Mouse (Mus musculus) mammary gland, adult 2 months (tissue): Measurements from ENCODE around the gene Mmp14. TPM values are rescaled to one million over a fixed set of nuclear protein-coding genes. Genes with fewer than 3 reads are reported as not detected.

Experiments used
- polyA plus RNA-seq: library from polyadenylated mRNA; depleted of rRNA; stranded (reverse); fragments of >200 nt; gene quantifications from 2 replicates; pipeline ENCODE4 v1.2.3, GENCODE M21; 2012; ENCODE audit warnings: low replicate concordance; rRNA removed

The Mmp14 gene
- 298 and 523 TPM in 2 replicates for polyA plus RNA-seq

DNA sequence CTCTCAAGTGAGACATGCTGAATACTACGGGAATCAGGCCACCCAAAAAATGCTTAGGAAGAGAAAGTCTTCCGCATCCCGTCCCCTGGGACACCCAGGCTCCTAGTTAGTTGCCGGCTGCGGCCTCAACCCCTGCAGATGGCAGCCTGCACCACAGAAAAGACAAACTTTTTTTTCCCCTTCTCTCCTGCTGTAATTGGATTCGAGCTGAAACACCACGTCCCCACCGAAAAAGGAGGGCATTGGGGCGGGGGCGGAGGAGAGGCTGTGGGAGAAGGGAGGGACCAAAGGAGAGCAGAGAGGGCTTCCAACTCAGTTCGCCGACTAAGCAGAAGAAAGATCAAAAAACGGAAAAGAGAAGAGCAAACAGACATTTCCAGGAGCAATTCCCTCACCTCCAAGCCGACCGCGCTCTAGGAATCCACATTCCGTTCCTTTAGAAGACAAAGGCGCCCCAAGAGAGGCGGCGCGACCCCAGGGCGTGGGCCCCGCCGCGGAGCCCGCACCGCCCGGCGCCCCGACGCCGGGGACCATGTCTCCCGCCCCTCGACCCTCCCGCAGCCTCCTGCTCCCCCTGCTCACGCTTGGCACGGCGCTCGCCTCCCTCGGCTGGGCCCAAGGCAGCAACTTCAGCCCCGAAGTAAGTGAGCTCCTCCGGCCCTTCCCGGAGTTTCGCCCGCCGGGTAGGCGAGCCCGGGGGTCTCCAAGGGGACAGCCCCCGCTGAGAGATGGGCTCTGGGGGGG is at the start of gene Mmp14:
TSS of gene Mmp14 (plus strand) at position 279 of the 744 bp plus-strand sequence.

DNA sequence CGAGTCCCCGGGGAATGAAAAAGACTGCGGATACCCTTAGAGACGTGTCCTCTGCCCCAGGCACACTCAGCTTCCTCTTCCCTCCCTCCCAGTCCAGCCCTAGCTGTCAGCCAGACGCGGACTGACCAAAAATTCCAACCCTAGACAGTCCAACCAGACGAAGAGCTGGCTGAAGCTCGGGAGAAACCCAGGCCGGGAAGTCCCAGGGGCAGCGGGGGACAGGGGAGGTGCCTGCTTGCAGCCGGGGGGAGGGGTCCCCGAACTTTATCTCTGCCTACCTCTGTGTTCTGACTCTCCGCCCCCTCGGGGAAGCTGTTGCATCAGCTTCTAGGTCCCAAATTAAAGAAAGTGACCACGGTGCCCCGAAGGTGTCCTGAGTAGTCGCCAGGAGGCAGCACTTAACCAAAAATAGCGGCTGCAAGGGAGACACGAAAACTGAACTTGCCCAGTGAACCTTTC is 13.8 kb upstream of the Mmp14 start, which contains the start of gene Slc7a7:
TSS of gene Slc7a7 (minus strand) at position 158 of the 459 bp plus-strand sequence.

DNA sequence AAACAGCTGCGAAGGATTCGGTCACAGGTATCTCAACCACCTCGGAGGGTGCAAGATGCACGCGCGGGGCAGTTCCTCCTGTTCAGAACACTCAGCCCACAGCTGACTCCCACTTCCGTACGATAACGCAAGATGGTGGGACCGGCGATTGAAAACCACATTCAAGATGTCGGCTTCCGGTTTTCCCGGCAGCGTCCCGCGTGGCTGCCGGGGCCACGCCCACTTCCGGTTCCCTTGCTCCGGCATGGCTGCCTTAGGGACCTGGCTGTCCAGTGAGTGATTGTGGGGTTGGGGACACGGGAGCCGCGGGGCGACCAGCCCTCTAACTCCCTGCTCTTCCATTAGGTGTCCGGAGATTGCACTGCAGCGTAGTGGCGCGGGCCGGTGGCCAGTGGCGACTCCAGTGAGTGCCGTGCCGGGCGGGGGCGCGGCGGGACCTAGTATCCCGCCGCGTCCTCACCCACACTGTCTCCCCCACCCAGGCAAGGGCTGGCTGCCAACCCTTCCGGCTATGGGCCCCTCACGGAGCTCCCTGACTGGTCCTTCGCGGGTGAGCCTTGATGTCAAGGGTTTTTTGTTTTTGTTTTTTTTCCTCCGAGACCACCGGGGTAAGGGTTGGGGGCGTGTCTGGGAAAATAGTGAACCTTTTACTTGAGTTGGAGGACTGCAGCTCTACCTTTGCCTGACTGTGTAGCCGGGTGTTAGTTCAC is 4.6 kb upstream of the Mmp14 start, which contains the start of gene Mrpl52:
TSS of gene Mrpl52 (plus strand) at position 221 of the 710 bp plus-strand sequence.

DNA sequence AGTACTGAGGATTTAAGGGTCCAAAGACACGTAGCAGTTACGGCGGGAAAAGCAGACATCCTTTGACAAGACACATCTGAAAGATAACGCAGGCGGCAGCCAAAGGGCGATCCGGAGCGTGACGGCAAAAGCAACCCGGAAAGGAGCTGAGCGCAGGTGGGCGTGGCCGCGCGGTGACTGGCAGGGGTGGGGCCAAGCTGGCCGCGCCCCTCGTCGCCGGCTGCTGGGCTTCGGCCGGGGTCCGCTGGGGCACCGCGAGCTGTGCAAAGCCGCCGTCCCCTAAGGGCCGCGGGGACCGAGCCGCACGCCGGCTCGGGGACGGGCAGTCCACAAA is 32.5 kb downstream of the Mmp14 start, which contains the start of gene Lrp10:
TSS of gene Lrp10 (plus strand) at position 179 of the 334 bp plus-strand sequence.

DNA sequence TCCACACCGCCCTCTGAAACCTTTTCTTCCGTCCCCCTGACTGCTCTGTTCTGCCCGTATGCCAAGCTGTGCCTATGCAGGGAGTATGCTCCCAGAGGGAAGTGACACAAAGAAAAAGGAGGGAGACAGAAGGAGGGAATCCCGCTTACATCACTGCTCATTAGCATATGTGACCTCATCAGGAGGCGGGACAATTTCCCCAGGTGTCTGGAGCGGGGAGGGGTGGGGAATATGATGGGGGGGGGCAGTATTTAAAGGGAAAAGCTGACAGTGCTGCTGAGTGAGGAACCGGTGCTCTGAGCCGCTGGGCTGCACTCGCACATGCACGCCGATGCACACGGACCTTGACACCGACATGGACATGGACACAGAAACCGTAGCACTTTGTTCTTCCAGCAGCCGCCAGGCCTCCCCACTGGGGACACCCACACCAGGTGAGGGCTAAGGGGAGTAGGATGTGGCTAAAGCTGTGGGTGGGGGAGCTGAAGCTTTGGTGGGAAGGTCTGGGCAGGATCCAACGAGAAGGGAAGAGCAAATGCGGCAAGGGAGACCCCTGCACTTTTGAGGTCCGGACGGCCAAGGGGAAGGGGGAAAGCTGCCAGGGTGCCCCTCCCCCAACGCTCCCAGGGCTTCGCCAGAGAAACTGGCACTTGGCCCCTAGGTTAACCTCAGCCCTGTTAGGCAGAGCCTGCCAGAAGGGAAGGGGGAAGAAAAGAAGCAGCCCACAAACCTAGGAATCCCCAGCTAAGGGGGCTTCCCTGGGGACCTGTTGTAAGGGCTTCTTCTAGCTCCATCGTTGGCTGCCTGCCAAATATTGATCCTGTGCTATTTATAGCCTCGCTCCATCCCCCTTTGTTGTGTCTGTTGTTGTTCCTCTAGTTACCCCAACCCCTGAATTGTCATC is 44.8 kb downstream of the Mmp14 start, which contains the start of gene Rem2:
TSS of gene Rem2 (plus strand) at position 160 of the 904 bp plus-strand sequence.

Other genes starting within 250 kb of the Mmp14 start
- 554 and 629 TPM in 2 replicates for gene Dad1, start 177.5 kb upstream of the Mmp14 start, polyA plus RNA-seq
- 56.6 and 105 TPM in 2 replicates for gene Abhd4, start 177.4 kb upstream of the Mmp14 start, polyA plus RNA-seq
- not detected in 2 replicates for gene Olfr49, start 146.7 kb upstream of the Mmp14 start, polyA plus RNA-seq
- 174 and 209 TPM in 2 replicates for gene Oxa1l, start 70.8 kb upstream of the Mmp14 start, polyA plus RNA-seq
- 18.1 and 27.2 TPM in 2 replicates for gene Slc7a7, start 13.8 kb upstream of the Mmp14 start, polyA plus RNA-seq
- 132 and 438 TPM in 2 replicates for gene Mrpl52, start 4.7 kb upstream of the Mmp14 start, polyA plus RNA-seq
- 161 and 252 TPM in 2 replicates for gene Lrp10, start 32.5 kb downstream of the Mmp14 start, polyA plus RNA-seq
- gene Rem2, start 44.5 kb downstream of the Mmp14 start, polyA plus RNA-seq, result 0.49 and 0.55 TPM in 2 replicates
- gene Prmt5, start 85.9 kb downstream of the Mmp14 start, polyA plus RNA-seq, result 27.1 and 42.3 TPM in 2 replicates
- 9.0 and 11.4 TPM in 2 replicates for gene Haus4, start 123.0 kb downstream of the Mmp14 start, polyA plus RNA-seq
- 18.0 and 23.6 TPM in 2 replicates for gene Ajuba, start 145.9 kb downstream of the Mmp14 start, polyA plus RNA-seq
- gene 4931414P19Rik, start 174.4 kb downstream of the Mmp14 start, polyA plus RNA-seq, result 3.0 and 8.9 TPM in 2 replicates
- 175 and 188 TPM in 2 replicates for gene Psmb5, start 186.4 kb downstream of the Mmp14 start, polyA plus RNA-seq
- gene Psmb11, start 189.8 kb downstream of the Mmp14 start, polyA plus RNA-seq, result 0.19 TPM in 1 of 2 replicates, not detected in the other
- not detected in 2 replicates for gene Gm17606, start 209.3 kb downstream of the Mmp14 start, polyA plus RNA-seq
- gene Cdh24, start 209.8 kb downstream of the Mmp14 start, polyA plus RNA-seq, result 4.4 and 7.5 TPM in 2 replicates